Mouse (Mus musculus) CH12.LX (cell line): Measurements from ENCODE around the gene Pcna. TPM values are rescaled to one million over a fixed set of nuclear protein-coding genes. Genes with fewer than 3 reads are reported as not detected.

Experiments
- DNase-seq: peaks from one replicate; pipeline ENCODE4 v3.0.0-alpha.2; 2013; ENCODE audit errors: extremely low read depth
- H3K27ac ChIP-seq: 2 replicates; pipeline ENCODE4 v1.5.1; 2012; ENCODE audit warnings: low read depth, mild to moderate bottlenecking, control low read depth, moderate library complexity; ENCODE audit not compliant: insufficient read depth
- H3K27me3 ChIP-seq: replicated peaks from 2 replicates; pipeline ENCODE3; 2012; ENCODE audit warnings: inconsistent platforms
- H3K36me3 ChIP-seq, 2 experiments: replicated peaks in 1 of 2; 2 replicates each; pipeline versions ENCODE3 to v1.6.1; 2012; ENCODE audit warnings: inconsistent platforms in 1 of 2, low read length in 1 of 2, mild to moderate bottlenecking in 1 of 2, mixed read lengths in 1 of 2, moderate library complexity in 1 of 2; ENCODE audit not compliant: control insufficient read depth in 1 of 2, insufficient read depth in 1 of 2
- H3K4me1 ChIP-seq, 2 experiments: 2 replicates each; pipeline ENCODE4 v1.6.1; 2012; ENCODE audit warnings: inconsistent platforms in 1 of 2, moderate library complexity in 1 of 2; ENCODE audit not compliant: insufficient read depth in 2 of 2, control insufficient read depth in 1 of 2
- H3K4me2 ChIP-seq: 2 replicates; pipeline ENCODE4 v1.6.1; 2012; ENCODE audit warnings: low read depth, mild to moderate bottlenecking, control low read depth; ENCODE audit not compliant: poor library complexity, insufficient read depth, severe bottlenecking
- H3K4me3 ChIP-seq, 3 experiments: fragments of 150-350 bp in 1 of 3; sonication (generic) in 1 of 3; replicated peaks in 1 of 3; 2 replicates each; pipeline versions ENCODE3 to v1.5.1; 2011 to 2012; ENCODE audit warnings: low read depth in 2 of 3, low read length in 2 of 3, mild to moderate bottlenecking in 2 of 3, moderate library complexity in 2 of 3, control low read depth in 1 of 3, improper control_type of control experiment in 1 of 3, inconsistent platforms in 1 of 3, mixed read lengths in 1 of 3; ENCODE audit not compliant: poor library complexity in 1 of 3
- H3K79me2 ChIP-seq: replicated peaks from 2 replicates; pipeline ENCODE4 v1.6.1; 2012; ENCODE audit warnings: mild to moderate bottlenecking, moderate library complexity; ENCODE audit not compliant: control insufficient read depth, poor library complexity, insufficient read depth, severe bottlenecking; ENCODE audit errors: extremely low read depth
- H3K9ac ChIP-seq: 2 replicates; pipeline ENCODE4 v1.6.1; 2012; ENCODE audit warnings: low read depth, mild to moderate bottlenecking, control low read depth, moderate library complexity; ENCODE audit not compliant: insufficient read depth
- H3K9me3 ChIP-seq: replicated peaks from 2 replicates; pipeline ENCODE3; 2012; ENCODE audit warnings: low read length, inconsistent platforms, mixed read lengths
- BHLHE40 ChIP-seq: IDR thresholded peaks from 2 replicates; pipeline ENCODE4 v1.6.1; 2011; ENCODE audit warnings: mild to moderate bottlenecking, low read depth, low read length, improper control_type of control experiment
- CHD2 ChIP-seq: IDR thresholded peaks from 2 replicates; pipeline ENCODE4 v1.6.1; 2011; ENCODE audit warnings: low read length, improper control_type of control experiment
- ETS1 ChIP-seq: conservative IDR thresholded peaks from 2 replicates; pipeline ENCODE4 v1.6.1; 2012; ENCODE audit warnings: low read depth, mild to moderate bottlenecking, inconsistent platforms, low read length, improper control_type of control experiment, moderate library complexity
- GABPA ChIP-seq: IDR thresholded peaks from 2 replicates; pipeline ENCODE4 v1.6.1; 2012; ENCODE audit warnings: low read depth, low read length, improper control_type of control experiment, inconsistent platforms; ENCODE audit not compliant: insufficient replicate concordance
- HCFC1 ChIP-seq: IDR thresholded peaks from 2 replicates; pipeline ENCODE4 v1.6.1; 2012; ENCODE audit warnings: low read depth, mild to moderate bottlenecking, inconsistent platforms, low read length, improper control_type of control experiment
- JUN ChIP-seq: IDR thresholded peaks from 2 replicates; pipeline ENCODE4 v1.6.1; 2011; ENCODE audit warnings: low read depth, mild to moderate bottlenecking, low read length, improper control_type of control experiment, moderate library complexity; ENCODE audit not compliant: insufficient read depth
- MEF2A ChIP-seq: IDR thresholded peaks from 2 replicates; pipeline ENCODE4 v1.6.1; 2014; ENCODE audit warnings: low read depth, mild to moderate bottlenecking, inconsistent platforms, low read length, improper control_type of control experiment, borderline replicate concordance
- MYC ChIP-seq: IDR thresholded peaks from 2 replicates; pipeline ENCODE4 v1.6.1; 2011; ENCODE audit warnings: low read depth, mild to moderate bottlenecking, improper control_type of control experiment, low read length
- NELFE ChIP-seq: IDR thresholded peaks from 2 replicates; pipeline ENCODE4 v1.6.1; 2011; ENCODE audit warnings: low read depth, low read length, improper control_type of control experiment
- NRF1 ChIP-seq: IDR thresholded peaks from 2 replicates; pipeline ENCODE4 v1.6.1; 2014; ENCODE audit warnings: low read depth, mild to moderate bottlenecking, inconsistent platforms, low read length, improper control_type of control experiment, moderate library complexity
- POLR2A ChIP-seq: IDR thresholded peaks from 2 replicates; pipeline ENCODE4 v1.6.1; 2011; ENCODE audit warnings: low read depth, mild to moderate bottlenecking, improper control_type of control experiment, low read length
- POLR2AphosphoS2 ChIP-seq: IDR thresholded peaks from 2 replicates; pipeline ENCODE4 v1.6.1; 2011; ENCODE audit warnings: low read depth, low read length, improper control_type of control experiment
- RAD21 ChIP-seq: IDR thresholded peaks from 2 replicates; pipeline ENCODE4 v1.6.1; 2011; ENCODE audit warnings: low read depth, mild to moderate bottlenecking, low read length, improper control_type of control experiment, moderate library complexity
- TCF12 ChIP-seq: IDR thresholded peaks from 2 replicates; pipeline ENCODE4 v1.6.1; 2014; ENCODE audit warnings: low read depth, mild to moderate bottlenecking, inconsistent platforms, low read length, improper control_type of control experiment
- UBTF ChIP-seq: IDR thresholded peaks from 2 replicates; pipeline ENCODE4 v1.6.1; 2012; ENCODE audit warnings: low read depth, mild to moderate bottlenecking, inconsistent platforms, low read length, improper control_type of control experiment, moderate library complexity
- USF1 ChIP-seq: IDR thresholded peaks from 2 replicates; pipeline ENCODE4 v1.6.1; 2014; ENCODE audit warnings: low read depth, mild to moderate bottlenecking, inconsistent platforms, low read length, improper control_type of control experiment
- USF2 ChIP-seq: conservative IDR thresholded peaks from 2 replicates; pipeline ENCODE4 v1.6.1; 2011; ENCODE audit warnings: low read depth, low read length, improper control_type of control experiment
- ZC3H11A ChIP-seq: IDR thresholded peaks from 2 replicates; pipeline ENCODE4 v1.6.1; 2012; ENCODE audit warnings: low read depth, mild to moderate bottlenecking, inconsistent platforms, low read length, improper control_type of control experiment
- ZKSCAN1 ChIP-seq: IDR thresholded peaks from 2 replicates; pipeline ENCODE4 v1.6.1; 2012; ENCODE audit warnings: low read depth, inconsistent platforms, low read length, improper control_type of control experiment, borderline replicate concordance
- ZMIZ1 ChIP-seq: IDR thresholded peaks from 2 replicates; pipeline ENCODE4 v1.6.1; 2012; ENCODE audit warnings: low read depth, mild to moderate bottlenecking, inconsistent platforms, low read length, improper control_type of control experiment
- dilution Hi-C: fragments of 300-500 bp; cut with MboI; formaldehyde crosslinking; loops from 2 replicates; pipeline ENCODE4 v1.14.3; 2020; ENCODE audit warnings: low sequenced_read_pairs; ENCODE audit not compliant: extremely low pct_unique_long_range_greater_than_20kb, extremely low pct_ligation_motif_present
- in situ Hi-C: fragments of 300-500 bp; cut with MboI; formaldehyde crosslinking; loops from 3 replicates; pipeline ENCODE4 v1.14.3; 2019; ENCODE audit warnings: low sequenced_read_pairs, low pct_ligation_motif_present, low pct_unique_long_range_greater_than_20kb, mixed read lengths
- polyA plus RNA-seq: library from polyadenylated mRNA; unstranded; fragments of >175 nt; gene quantifications from 2 replicates; pipeline ENCODE4 v1.2.1, GENCODE M21; 2012; ENCODE audit warnings: low read depth; ENCODE audit not compliant: insufficient read length
- total RNA-seq, 2 experiments: library from RNA; depleted of rRNA; stranded (reverse); fragments of 300-350 nt in 1 of 2; fragments of >200 nt in 1 of 2; gene quantifications; 2 replicates each; pipeline ENCODE4 v1.2.3; 2012 to 2014

Gene Pcna
- total and polyA plus RNA-seq, 3 experiments: 354 to 839 (median 550) TPM

GRCm38 (mm10) chr2:132262175-132262574 is 9.1 kb upstream of the Pcna start:
- H3K79me2 ChIP-seq: peaks cover 25% of the 10 kb centered on the region
- no peaks in the 10 kb centered on the region for H3K9me3 ChIP-seq
- in situ Hi-C loops: loop anchor here (5.0 kb wide), 1 partner anchor 40 kb away; no protein-coding TSS in a partner anchor
- DNase-seq: no peak
- H3K27ac ChIP-seq: no peak overlapping the region
- no peak overlapping the region for H3K4me3 ChIP-seq
- peaks cover 0 to 2% of the 10 kb centered on the region in 2 experiments for H3K36me3 ChIP-seq
- dilution Hi-C loops: no loop called here
- TF ChIP-seq CHD2 (no peak), ZMIZ1 (no peak), UBTF (no peak), NELFE (no peak), MEF2A (no peak), HCFC1 (no peak), TCF12 (no peak), POLR2A (no peak), USF1 (no peak), POLR2AphosphoS2 (no peak), GABPA (no peak), USF2 (no peak), MYC (no peak), ETS1 (no peak), ZKSCAN1 (no peak), JUN (no peak), ZC3H11A (no peak)
- no peaks in the 10 kb centered on the region for H3K27me3 ChIP-seq
- no peak overlapping the region; the same call in 1 of the 2 replicates for H3K4me2 ChIP-seq
- H3K9ac ChIP-seq: no peak overlapping the region
- peaks cover 3 to 22% of the 10 kb centered on the region in 2 experiments; a peak in 3 of 4 replicates for H3K4me1 ChIP-seq

- no peak overlapping the region for H3K9ac ChIP-seq
- peaks cover 0 to 15% of the 10 kb centered on the region in 2 experiments; a peak in 2 of 4 replicates for H3K4me1 ChIP-seq
- H3K27ac ChIP-seq: no peak overlapping the region
- H3K27me3 ChIP-seq: no peaks in the 10 kb centered on the region
- no peak for TF ChIP-seq NRF1
- no peak for TF ChIP-seq BHLHE40
- TF ChIP-seq USF1: no peak
- no peak for TF ChIP-seq TCF12
- TF ChIP-seq ZMIZ1: no peak
- no peak for TF ChIP-seq RAD21
- TF ChIP-seq ETS1: no peak
- no peak overlapping the region for H3K4me3 ChIP-seq
- no peak overlapping the region for H3K4me2 ChIP-seq
- H3K79me2 ChIP-seq: peaks cover 13% of the 10 kb centered on the region
- in situ Hi-C loops (loop anchor here (5.0 kb wide), 1 partner anchor 42 kb away; no protein-coding TSS in a partner anchor), dilution Hi-C loops (no loop called here)
- H3K36me3 ChIP-seq: peaks cover 0 to 10% of the 10 kb centered on the region in 2 experiments
- no peak for DNase-seq
- H3K9me3 ChIP-seq: no peaks in the 10 kb centered on the region
Measured at GRCm38 (mm10) chr2:132260601-132261000, 7.5 kb upstream of the Pcna start.
